Mouse (Mus musculus): ENCODE data around the gene Aldob. TPM values are rescaled to one million over a fixed set of nuclear protein-coding genes. Genes with fewer than 3 reads are reported as not detected.
A peak's percentile ranks its signal among the peaks of the same experiment; 100 is the strongest.

Aldob gene
- not detected in 2 replicates for polyA plus RNA-seq (2012)

DNA sequence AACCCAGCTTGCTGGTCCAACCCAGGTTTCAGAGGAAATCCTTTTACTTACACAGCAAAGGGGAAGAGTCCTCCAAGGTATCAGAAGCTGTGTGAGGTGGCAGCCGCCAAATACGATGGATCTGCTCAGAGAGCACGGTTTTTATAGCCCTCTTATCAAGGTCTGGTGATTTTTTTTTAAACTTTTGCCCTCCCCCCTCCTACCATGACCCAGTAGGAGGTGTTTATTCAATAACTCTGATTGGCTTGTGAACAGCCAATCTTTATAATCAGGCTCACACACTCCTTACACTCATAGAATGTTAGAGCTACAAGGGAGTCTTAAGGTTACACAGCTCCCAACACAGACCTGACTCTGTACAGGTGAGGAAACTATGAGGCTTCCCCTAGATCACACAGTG, at the start of gene Aldob:
Aldob (minus strand) TSS at position 164 of the 400 bp plus-strand sequence.
- TF ChIP-seq GATA1 (IDR thresholded peaks at IDR 0.05; ENCODE audit: low read length), result no peak

DNA sequence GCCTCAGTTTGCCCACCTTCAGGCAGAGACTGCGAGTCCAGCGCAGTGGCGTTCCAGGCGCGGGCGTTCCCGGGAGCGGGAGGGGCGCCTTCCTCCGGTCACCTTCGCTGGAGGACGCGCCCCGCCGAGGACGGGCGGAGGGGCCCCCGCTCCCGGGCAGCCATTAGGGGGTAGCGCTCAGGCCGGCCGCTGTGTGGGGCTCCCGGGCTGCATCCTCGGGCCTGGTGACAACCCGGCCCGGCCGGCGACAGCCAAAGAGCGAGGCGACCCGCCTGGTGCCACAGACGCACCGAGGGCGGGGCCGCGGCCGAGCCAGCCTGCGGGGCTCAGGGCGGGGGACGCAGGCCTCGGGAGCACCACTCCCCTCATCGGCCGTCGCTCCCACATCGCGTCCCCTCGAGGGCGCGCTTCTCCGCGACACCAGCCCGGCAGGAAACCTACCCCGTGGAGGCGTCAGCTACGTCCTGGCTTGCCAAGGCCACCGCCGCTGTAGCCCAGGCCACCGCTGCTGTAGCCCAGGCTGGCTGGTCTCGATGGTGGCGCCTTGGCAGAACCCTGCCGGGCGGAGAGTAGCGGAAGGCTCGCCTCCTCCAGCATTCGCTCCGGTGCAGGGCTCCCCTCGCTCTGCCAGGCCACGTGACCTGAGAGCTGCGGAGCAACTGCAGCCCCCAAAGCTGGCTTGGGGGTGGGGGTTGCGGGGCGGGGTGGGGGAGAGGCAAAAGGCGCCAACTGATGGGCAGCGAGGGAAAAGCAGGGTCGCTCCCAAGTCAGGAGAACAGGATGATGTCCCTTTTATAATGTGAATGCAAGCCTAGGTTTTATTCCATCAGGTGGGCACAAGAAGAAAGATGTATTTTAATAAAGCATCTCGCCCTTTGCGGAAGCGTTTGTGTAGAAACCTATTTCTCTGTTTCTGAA, 48.1 kb upstream of the Aldob start, which contains the start of gene Tmem246:
Tmem246 (minus strand) TSS at position 694 of the 918 bp plus-strand sequence.
- TF ChIP-seq GATA1 (IDR thresholded peaks at IDR 0.05; ENCODE audit: low read length), result no peak

- no peak for TF ChIP-seq GATA1 (IDR thresholded peaks at IDR 0.05; ENCODE audit: low read length)
Measured at GRCm38 (mm10) chr4:49596846-49597182, 47.5 kb upstream of the Aldob start.

- TF ChIP-seq GATA1 (IDR thresholded peaks at IDR 0.05; ENCODE audit: low read length), result no peak
Measured at GRCm38 (mm10) chr4:49590152-49590551, 40.8 kb upstream of the Aldob start.

GRCm38 (mm10) chr4:49586811-49587210, 37.5 kb upstream of the Aldob start:
- TF ChIP-seq GATA1 (IDR thresholded peaks at IDR 0.05; ENCODE audit: low read length), result no peak

GRCm38 (mm10) chr4:49585524-49586101, 36.3 kb upstream of the Aldob start:
- TF ChIP-seq GATA1 (IDR thresholded peaks at IDR 0.05; ENCODE audit: low read length), result no peak

DNA sequence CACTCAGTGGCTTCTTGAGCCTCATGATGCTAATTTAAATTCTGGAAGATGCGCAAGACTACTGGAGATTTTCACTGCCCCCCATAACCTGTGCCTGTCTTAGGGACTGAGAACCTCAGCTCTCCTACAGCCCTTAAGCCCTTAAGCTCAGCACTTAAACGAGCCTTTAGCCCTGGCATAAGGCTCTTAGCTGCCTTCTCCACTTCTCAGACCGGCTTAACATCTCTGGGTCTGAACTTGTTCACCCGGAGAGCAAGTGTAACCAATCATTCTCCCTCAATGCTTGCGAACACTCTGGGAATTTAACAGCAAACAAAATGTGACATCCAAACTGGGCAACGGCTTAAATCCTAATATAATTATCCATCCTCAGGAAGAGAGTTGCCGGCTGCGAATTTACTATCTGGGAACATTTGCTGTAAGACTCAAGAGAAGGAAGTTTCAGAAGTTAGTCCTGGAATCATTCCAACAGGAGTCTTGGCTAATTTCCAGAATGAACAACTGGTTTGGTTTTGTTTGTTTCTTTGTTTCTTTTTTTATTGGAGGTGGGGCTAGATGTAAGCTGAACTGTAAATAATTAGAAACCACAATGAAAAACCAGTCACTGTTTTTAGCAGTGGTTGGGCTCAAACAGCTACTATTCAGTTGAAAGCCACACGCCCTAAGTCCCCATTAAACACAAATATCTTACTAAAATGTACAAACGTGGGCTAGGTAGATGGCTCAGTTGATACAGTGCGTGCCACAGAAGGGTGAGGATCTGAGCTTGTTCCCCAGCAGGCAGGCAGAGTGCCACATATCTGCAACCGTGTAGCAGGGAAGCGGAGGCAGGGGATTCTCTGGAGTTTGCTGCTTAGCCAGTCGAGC, 34.9 kb upstream of the Aldob start:
- no peak for TF ChIP-seq GATA1 (IDR thresholded peaks at IDR 0.05; ENCODE audit: low read length)

DNA sequence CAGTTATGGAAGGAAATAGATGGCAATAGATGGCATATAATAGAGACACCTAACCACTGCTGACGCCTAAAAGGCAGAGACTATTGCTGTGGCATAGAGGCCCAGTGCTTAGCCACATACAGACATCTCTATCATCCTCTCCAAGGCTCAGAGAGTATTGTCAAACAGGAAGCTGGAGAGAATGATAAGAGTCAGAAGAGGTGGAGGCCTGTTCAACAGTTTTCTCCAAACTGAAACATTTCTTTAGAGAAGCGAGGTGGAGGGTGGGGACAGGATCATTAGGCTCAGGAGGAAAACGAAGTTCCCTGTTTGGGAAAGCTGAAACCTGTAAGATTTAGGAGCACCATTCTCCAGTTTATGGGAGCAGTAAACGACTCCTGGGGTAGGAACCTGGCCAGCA, 31.9 kb upstream of the Aldob start:
- peak; percentile 39 for TF ChIP-seq GATA1 (IDR thresholded peaks at IDR 0.05; ENCODE audit: low read length)

DNA sequence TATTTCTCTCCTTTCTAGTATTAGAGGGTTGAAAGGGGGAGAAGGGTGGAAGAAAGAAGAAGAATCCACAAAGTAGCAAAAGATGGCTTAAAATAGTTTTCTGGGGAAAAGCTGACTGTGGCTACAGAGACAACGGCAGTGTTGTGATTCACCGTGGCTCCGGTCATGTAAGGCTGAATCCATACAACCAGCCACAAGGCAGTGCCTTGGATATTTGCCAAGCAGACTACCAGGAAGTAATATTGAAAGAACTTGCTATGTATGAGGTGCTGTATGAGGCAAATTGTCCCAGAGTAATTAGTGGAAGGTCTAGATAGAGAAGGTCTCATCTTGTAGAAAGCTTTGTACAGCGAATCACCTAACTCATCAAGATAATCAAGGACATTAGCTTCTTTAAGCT, 22.8 kb upstream of the Aldob start:
- no peak for TF ChIP-seq GATA1 (IDR thresholded peaks at IDR 0.05; ENCODE audit: low read length)

- no peak for TF ChIP-seq GATA1 (IDR thresholded peaks at IDR 0.05; ENCODE audit: low read length)
Measured at GRCm38 (mm10) chr4:49567613-49568012, 18.3 kb upstream of the Aldob start.

- no peak for TF ChIP-seq GATA1 (IDR thresholded peaks at IDR 0.05; ENCODE audit: low read length)
Measured at GRCm38 (mm10) chr4:49559915-49560772, 10.8 kb upstream of the Aldob start.

DNA sequence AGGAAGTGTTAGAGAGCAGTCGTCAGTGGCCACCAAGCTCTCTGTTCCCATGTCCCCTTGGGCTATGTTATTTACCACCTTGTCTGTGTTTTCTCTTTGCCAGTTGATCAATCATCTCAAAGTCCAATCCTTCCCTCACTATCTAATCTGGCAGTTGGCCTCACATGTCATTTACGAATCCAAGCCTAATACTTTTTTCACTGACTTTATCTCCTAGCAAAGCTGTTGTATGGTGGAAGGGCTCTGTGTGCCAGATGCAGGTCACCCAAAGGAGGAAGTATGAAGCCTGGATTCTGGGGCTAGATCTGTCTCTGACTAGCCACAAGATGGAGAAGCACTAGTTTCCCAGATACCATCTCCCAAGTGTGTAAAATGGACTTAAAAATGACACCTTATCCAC, 8.8 kb upstream of the Aldob start:
- TF ChIP-seq GATA1 (IDR thresholded peaks at IDR 0.05; ENCODE audit: low read length), result no peak

GRCm38 (mm10) chr4:49557375-49557774, 8.0 kb upstream of the Aldob start:
- TF ChIP-seq GATA1 (IDR thresholded peaks at IDR 0.05; ENCODE audit: low read length), result no peak

DNA sequence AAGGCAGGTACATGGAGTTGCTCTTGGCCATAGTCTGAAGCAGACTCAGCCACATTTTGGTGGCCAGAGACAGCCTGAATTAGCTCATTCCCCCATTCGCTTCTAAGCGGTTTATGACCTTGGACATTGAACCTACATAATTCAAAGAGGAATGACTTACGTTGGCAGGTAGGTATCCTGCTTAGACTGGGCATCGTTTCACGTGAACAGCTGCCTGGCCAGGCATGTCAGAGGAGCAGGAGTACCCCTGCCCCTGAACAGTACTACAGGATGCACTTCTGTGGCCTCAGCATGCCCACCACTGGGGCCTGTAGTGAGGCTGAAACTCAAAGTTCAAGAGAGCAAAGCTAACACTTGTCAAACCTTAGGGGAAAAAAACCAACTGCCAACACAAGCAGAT, 4.0 kb upstream of the Aldob start:
- no peak for TF ChIP-seq GATA1 (IDR thresholded peaks at IDR 0.05; ENCODE audit: low read length)
